Mouse (Mus musculus) kidney, adult 8-10 months (tissue): ENCODE results near the gene Ssbp3.

ENCODE experiments used
- DNase-seq, 2 experiments: peaks; one replicate each; pipeline ENCODE4 v3.0.0; 2022

The Ssbp3 gene

GRCm38 (mm10) chr4:106910201-106911172, at the start of gene Ssbp3:
Gene Ssbp3, plus strand, starts transcription at chr4:106910701.
- DNase-seq, result peak; percentile 83 to 92

GRCm38 (mm10) chr4:106861871-106862270, 48.6 kb upstream of the Ssbp3 start:
- DNase-seq, result no peak

GRCm38 (mm10) chr4:106862317-106862716, 48.2 kb upstream of the Ssbp3 start:
- DNase-seq, result no peak

GRCm38 (mm10) chr4:106862767-106863370, 47.6 kb upstream of the Ssbp3 start:
- DNase-seq, result no peak

GRCm38 (mm10) chr4:106865415-106866110, 44.9 kb upstream of the Ssbp3 start:
- DNase-seq, result no peak

- no peak for DNase-seq
These were observed 44.1 kb upstream of the Ssbp3 start for GRCm38 (mm10) chr4:106866381-106866780.

GRCm38 (mm10) chr4:106866845-106867244, 43.7 kb upstream of the Ssbp3 start:
- no peak for DNase-seq

GRCm38 (mm10) chr4:106868737-106869438, 41.6 kb upstream of the Ssbp3 start:
- DNase-seq, result no peak

- no peak for DNase-seq
These were observed 41.0 kb upstream of the Ssbp3 start for GRCm38 (mm10) chr4:106869539-106869951.

- no peak for DNase-seq
These were observed 39.9 kb upstream of the Ssbp3 start for GRCm38 (mm10) chr4:106870556-106870955.

- no peak for DNase-seq
These were observed 36.0 kb upstream of the Ssbp3 start for GRCm38 (mm10) chr4:106874501-106874900.

GRCm38 (mm10) chr4:106881101-106881500, 29.4 kb upstream of the Ssbp3 start:
- no peak for DNase-seq

GRCm38 (mm10) chr4:106883149-106883548, 27.4 kb upstream of the Ssbp3 start:
- no peak for DNase-seq

GRCm38 (mm10) chr4:106886307-106887085, 24.0 kb upstream of the Ssbp3 start:
- peak in 1 of 2 experiments; percentile 25 for DNase-seq

GRCm38 (mm10) chr4:106896086-106896485, 14.4 kb upstream of the Ssbp3 start:
- no peak for DNase-seq

GRCm38 (mm10) chr4:106898923-106899322, 11.6 kb upstream of the Ssbp3 start:
- DNase-seq, result no peak

GRCm38 (mm10) chr4:106899471-106899870, 11.0 kb upstream of the Ssbp3 start:
- DNase-seq, result no peak

- no peak for DNase-seq
These were observed 9.8 kb upstream of the Ssbp3 start for GRCm38 (mm10) chr4:106900718-106901117.

- DNase-seq, result no peak
These were observed 8.9 kb upstream of the Ssbp3 start for GRCm38 (mm10) chr4:106901610-106902009.

- DNase-seq, result no peak
These were observed 8.3 kb upstream of the Ssbp3 start for GRCm38 (mm10) chr4:106902157-106902556.

GRCm38 (mm10) chr4:106905898-106906297, 4.6 kb upstream of the Ssbp3 start:
- DNase-seq, result no peak
